17 mouse cellular contexts compared by ENCODE assay signal in the genomic region with DNA sequence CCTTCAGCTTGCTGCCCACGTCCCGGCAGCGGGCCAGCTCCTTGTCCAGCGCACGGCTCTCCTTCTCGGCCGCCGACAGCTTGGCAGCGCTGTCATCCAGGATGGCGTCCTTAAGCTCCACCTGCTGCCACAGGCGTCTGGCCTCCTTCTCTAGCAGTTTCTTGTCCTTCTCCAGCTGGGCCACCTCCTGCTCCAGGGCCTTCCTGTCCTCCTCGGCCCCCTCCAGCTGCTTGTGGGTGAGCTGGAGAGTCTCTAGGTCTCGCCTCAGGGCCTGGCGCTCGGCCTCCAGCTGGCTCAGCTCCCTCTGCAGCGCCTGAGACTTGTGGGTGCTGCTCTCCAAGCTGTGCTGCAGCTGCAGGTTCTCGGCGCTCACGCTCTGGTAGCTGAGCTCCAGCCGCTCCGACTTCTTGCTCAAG. TPM values are rescaled to one million over a fixed set of nuclear protein-coding genes. Genes with fewer than 3 reads are reported as not detected.
DNase-seq lines count a peak whose midpoint lies in the region; ATAC-seq lines count a peak whose summit lies in the region.
"Had no signal": no experiment of that assay in that cellular context is flagged by ENCODE, and none has a peak within 500 bp of the region (broad histone marks: within the 10 kb centered on the region; RNA-seq: fewer than 3 reads in every experiment).

No protein-coding gene starts in this region.

- 61% methylated on average over 21 of the region's 21 CpGs for WGBS in lung, embryonic 16.5 days
- 90% methylated on average over 21 of the region's 21 CpGs for WGBS in hindbrain, embryonic 16.5 days

- H3K36me3 ChIP-seq in lung, embryonic 16.5 days (ENCODE audit: control insufficient read depth, insufficient read depth, low read length), result peaks cover 15% of the 10 kb centered on the region
- peaks cover 25% of the 10 kb centered on the region for H3K36me3 ChIP-seq in hindbrain, embryonic 16.5 days (ENCODE audit: control insufficient read depth, insufficient read depth, low read length)

- no peak overlapping the region for H3K4me3 ChIP-seq in lung, embryonic 16.5 days (ENCODE audit: low read length)
- no peak overlapping the region for H3K4me3 ChIP-seq in hindbrain, embryonic 16.5 days (ENCODE audit: low read length)
- H3K4me3 ChIP-seq: erythroblast, embryonic 14.5 days; liver, embryonic 13.5 days; neural tube, embryonic 15.5 days had no signal

- intact Hi-C loops in gastrocnemius, postnatal 36 days (cut with DNase I), result no loop called here

- no peak overlapping the region for H3K4me2 ChIP-seq in lung, embryonic 16.5 days (ENCODE audit: low read depth, low read length)
- H3K4me2 ChIP-seq in hindbrain, embryonic 16.5 days (ENCODE audit: low read length), result no peak overlapping the region
- H3K4me2 ChIP-seq: liver, embryonic 13.5 days; neural tube, embryonic 15.5 days had no signal

- ATAC-seq in lung, embryonic 16.5 days (ENCODE audit: low read depth), result peak; percentile 79
- no peak for ATAC-seq in hindbrain, embryonic 16.5 days
- ATAC-seq: forebrain, postnatal 0 days; hindbrain, postnatal 0 days had no signal

- H3K9ac ChIP-seq in lung, embryonic 16.5 days (ENCODE audit: low read length), result no peak overlapping the region
- no peak overlapping the region for H3K9ac ChIP-seq in hindbrain, embryonic 16.5 days (ENCODE audit: low read depth, low read length)
- H3K9ac ChIP-seq: forebrain, postnatal 0 days; liver, embryonic 13.5 days; neural tube, embryonic 15.5 days had no signal

- no peaks in the 10 kb centered on the region for H3K27me3 ChIP-seq in lung, embryonic 16.5 days (ENCODE audit: control insufficient read depth, insufficient read depth, low read depth, low read length)
- no peaks in the 10 kb centered on the region for H3K27me3 ChIP-seq in hindbrain, embryonic 16.5 days (replicated peaks; ENCODE audit: control insufficient read depth, insufficient read depth, low read length)
- H3K27me3 ChIP-seq: liver, embryonic 13.5 days; neural tube, embryonic 15.5 days had no signal

- peak; percentile 28 for DNase-seq in gastrocnemius, adult 18-20 months (ENCODE audit: low spot score)
- DNase-seq in gastrocnemius, postnatal 36 days, result no peak
- no peak for DNase-seq in lung, postnatal 25 days (ENCODE audit: low spot score)
- peak; percentile 72 to 84 for DNase-seq in cerebellum, postnatal 14 days
- peak; percentile 45 to 80 for DNase-seq in lung, postnatal 4 days
- no peak for DNase-seq in adrenal gland, adult (ENCODE audit: inconsistent age in 2 of 2, low spot score in 1 of 2)
- DNase-seq: adrenal gland, adult 8-10 months; forebrain, postnatal 0 days; layer of hippocampus, adult 9-11 months; liver, embryonic 13.5 days; thymus, postnatal 14 days had no signal

- H3K27ac ChIP-seq in lung, embryonic 16.5 days (ENCODE audit: low read length), result no peak overlapping the region
- H3K27ac ChIP-seq in hindbrain, embryonic 16.5 days (ENCODE audit: low read depth, low read length), result no peak overlapping the region
- H3K27ac ChIP-seq: hindbrain, postnatal 0 days; kidney, postnatal 0 days; liver, embryonic 13.5 days; neural tube, embryonic 15.5 days had no signal

- no peaks in the 10 kb centered on the region for H3K9me3 ChIP-seq in lung, embryonic 16.5 days (ENCODE audit: control insufficient read depth, low read length)
- no peaks in the 10 kb centered on the region for H3K9me3 ChIP-seq in hindbrain, embryonic 16.5 days (ENCODE audit: control insufficient read depth, low read length)
- H3K9me3 ChIP-seq: liver, embryonic 13.5 days; neural tube, embryonic 15.5 days had no signal

- no peaks in the 10 kb centered on the region for H3K4me1 ChIP-seq in lung, embryonic 16.5 days (replicated peaks; ENCODE audit: control insufficient read depth, insufficient read depth, low read length)
- no peaks in the 10 kb centered on the region for H3K4me1 ChIP-seq in hindbrain, embryonic 16.5 days (ENCODE audit: control insufficient read depth, insufficient read depth, low read depth, low read length)
- H3K4me1 ChIP-seq: liver, embryonic 13.5 days; neural tube, embryonic 15.5 days had no signal

RNA-seq across cellular contexts. Expression of a gene that starts 36.9 kb away (rescaled TPM):
- under 1 TPM in 1 of 2 experiments, not detected in 1; 0.26 TPM for total RNA-seq in gastrocnemius, adult 18-20 months (2021)
- total RNA-seq in gastrocnemius, postnatal 36 days (2021), result under 1 TPM; 0.10 to 0.15 TPM
- polyA plus RNA-seq in lung, embryonic 16.5 days (2015; fragmentation: Nextera tagmentation; extraction: Ambion mirVana), result 0.47 and 0.58 TPM in 2 replicates
- polyA plus RNA-seq in hindbrain, embryonic 16.5 days (2015; fragmentation: Nextera tagmentation; extraction: Ambion mirVana), result 6.3 and 6.8 TPM in 2 replicates
- polyA plus RNA-seq: erythroblast, embryonic 14.5 days had no signal

Comparison
In these comparisons a context has a peak if more than half of its experiments do, and no peak if none do; other contexts are left out.
1. DNase-seq: peak in gastrocnemius, adult 18-20 months (single experiment), cerebellum, postnatal 14 days (2 of 2) and lung, postnatal 4 days (2 of 2); none in gastrocnemius, postnatal 36 days (0 of 2), lung, postnatal 25 days (single experiment) and adrenal gland, adult (0 of 2).